Mouse (Mus musculus) midbrain, embryonic 16.5 days (tissue): ENCODE results near the gene Notum. TPM values are rescaled to one million over a fixed set of nuclear protein-coding genes. Genes with fewer than 3 reads are reported as not detected.
"Not testable (repeated sequence)": the region's sequence is repeated elsewhere in the genome, so short reads cannot be mapped to it uniquely, and the experiment has no call there.

Experiments used
- ATAC-seq: fragments of 200-750 bp; cut with Nextera tagmentation; 2 replicates; pipeline ENCODE4 v1.8.0; 2017; ENCODE audit warnings: moderate TSS enrichment
- H3K27ac ChIP-seq: fragments of 300-500 bp; sonication (generic); 2 replicates; pipeline ENCODE4 v1.5.1; 2014; ENCODE audit warnings: mild to moderate bottlenecking, low read length, mixed read lengths
- H3K27me3 ChIP-seq: fragments of 300-500 bp; sonication (generic); 2 replicates; pipeline ENCODE4 v1.6.1; 2014; ENCODE audit warnings: low read depth, low read length, mixed read lengths; ENCODE audit not compliant: control insufficient read depth, insufficient read depth
- H3K36me3 ChIP-seq: fragments of 300-500 bp; sonication (generic); 2 replicates; pipeline ENCODE4 v1.6.1; 2014; ENCODE audit warnings: mild to moderate bottlenecking, low read length, moderate library complexity, mixed read lengths; ENCODE audit not compliant: control insufficient read depth, insufficient read depth
- H3K4me1 ChIP-seq: fragments of 300-500 bp; sonication (generic); 2 replicates; pipeline ENCODE4 v1.6.1; 2014; ENCODE audit warnings: mild to moderate bottlenecking, low read length, mixed read lengths; ENCODE audit not compliant: control insufficient read depth, insufficient read depth
- H3K4me2 ChIP-seq: fragments of 300-500 bp; sonication (generic); 2 replicates; pipeline ENCODE4 v1.6.1; 2014; ENCODE audit warnings: mild to moderate bottlenecking, low read length, mixed read lengths
- H3K4me3 ChIP-seq: fragments of 300-500 bp; sonication (generic); 2 replicates; pipeline ENCODE4 v1.5.1; 2014; ENCODE audit warnings: low read depth, mild to moderate bottlenecking, low read length, moderate library complexity, mixed read lengths
- H3K9ac ChIP-seq: fragments of 300-500 bp; sonication (generic); 2 replicates; pipeline ENCODE4 v1.6.1; 2014; ENCODE audit warnings: low read depth, low read length, mixed read lengths
- H3K9me3 ChIP-seq: fragments of 300-500 bp; sonication (generic); replicated peaks from 2 replicates; pipeline ENCODE4 v1.6.1; 2014; ENCODE audit warnings: mild to moderate bottlenecking, low read length, mixed read lengths; ENCODE audit not compliant: control insufficient read depth, poor library complexity, severe bottlenecking
- WGBS: fragments of 180-500 bp; shearing (Covaris S2); extraction: QIAGEN DNeasy Blood & Tissue Kit; methylation state at CpG from one replicate; pipeline ENCODE4 v1.1.7; 2014; 5-methylcytosine and 5-hydroxymethylcytosine counted together
- polyA plus RNA-seq: library from polyadenylated mRNA; unstranded; fragments of >200 nt; fragmentation: Nextera tagmentation; extraction: Ambion mirVana; gene quantifications from 2 replicates; pipeline ENCODE4 v1.2.1, GENCODE M21; 2015

Gene Notum
- polyA plus RNA-seq, 1 experiment from 2014 or later: 1.9 TPM

DNA sequence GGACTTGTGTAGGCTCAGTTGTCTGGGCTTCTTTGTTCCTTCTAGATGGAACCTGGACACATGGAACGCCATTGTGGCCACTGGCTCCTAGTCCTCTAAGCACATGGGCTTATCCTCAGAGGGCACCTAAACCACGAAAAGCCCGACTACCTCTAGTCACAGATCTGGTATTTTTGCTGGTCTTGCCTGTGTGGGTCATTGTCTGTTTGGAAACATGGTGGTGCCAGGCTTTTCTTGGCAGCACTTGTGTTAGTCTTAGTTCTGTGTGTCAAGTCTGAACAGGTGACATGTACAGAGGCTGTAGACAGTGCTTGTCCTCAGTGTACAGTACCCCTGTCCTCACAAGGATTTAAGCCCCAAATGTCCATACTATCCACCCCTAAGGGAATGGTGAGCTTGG lies 22.6 kb upstream of the Notum start:
- no peak overlapping the region for H3K9ac ChIP-seq
- no peak overlapping the region for H3K27ac ChIP-seq
- 93% methylated on average over 3 of the region's 3 CpGs for WGBS
- H3K36me3 ChIP-seq: peaks cover 17% of the 10 kb centered on the region
- H3K4me1 ChIP-seq: no peaks in the 10 kb centered on the region
- no peaks in the 10 kb centered on the region for H3K27me3 ChIP-seq
- no peak for ATAC-seq
- H3K4me2 ChIP-seq: no peak overlapping the region
- H3K9me3 ChIP-seq: no peaks in the 10 kb centered on the region
- H3K4me3 ChIP-seq: no peak overlapping the region

DNA sequence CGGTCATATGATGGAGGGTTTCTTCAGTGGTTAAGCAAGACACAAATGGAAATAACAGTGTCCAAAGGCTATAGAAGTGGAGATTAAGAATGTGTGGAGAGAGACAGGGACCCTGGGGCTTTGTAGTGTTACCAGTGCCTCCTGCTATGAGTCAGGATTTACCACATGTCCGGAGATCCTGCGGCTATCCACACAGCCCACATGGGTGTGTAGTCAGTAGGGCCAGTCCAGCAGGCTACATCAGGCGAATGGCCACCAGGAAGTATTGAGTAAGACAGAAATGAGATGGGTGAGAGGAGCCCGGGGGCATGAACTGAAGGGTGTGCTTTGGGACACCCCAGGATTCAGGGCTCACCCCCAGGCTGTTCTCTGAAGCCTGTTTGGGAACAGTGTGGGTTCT lies 21.7 kb upstream of the Notum start:
- Histone ChIP-seq H3K9ac (no peak overlapping the region), H3K27ac (no peak overlapping the region), H3K4me3 (no peak overlapping the region), H3K4me2 (no peak overlapping the region), H3K4me1 (no peaks in the 10 kb centered on the region), H3K36me3 (peaks cover 19% of the 10 kb centered on the region), H3K9me3 (no peaks in the 10 kb centered on the region), H3K27me3 (no peaks in the 10 kb centered on the region)
- no peak for ATAC-seq
- WGBS: 97% methylated on average over 5 of the region's 5 CpGs

- no peaks in the 10 kb centered on the region for H3K9me3 ChIP-seq
- H3K4me1 ChIP-seq: peaks cover 4% of the 10 kb centered on the region; the same call in 1 of the 2 replicates
- H3K27ac ChIP-seq: no peak overlapping the region
- no peak overlapping the region for H3K9ac ChIP-seq
- peaks cover 21% of the 10 kb centered on the region for H3K36me3 ChIP-seq
- no peak for ATAC-seq
- no peak overlapping the region for H3K4me3 ChIP-seq
- H3K4me2 ChIP-seq: no peak overlapping the region
- no peaks in the 10 kb centered on the region for H3K27me3 ChIP-seq
- 76% methylated on average over 3 of the region's 3 CpGs for WGBS
Observed at GRCm38 (mm10) chr11:120679909-120680308, 18.9 kb upstream of the Notum start.

- Histone ChIP-seq H3K27me3 (no peaks in the 10 kb centered on the region), H3K4me3 (no peak overlapping the region), H3K4me2 (no peak overlapping the region), H3K4me1 (peaks cover 17% of the 10 kb centered on the region), H3K36me3 (peaks cover 13% of the 10 kb centered on the region; the same call in 1 of the 2 replicates), H3K9me3 (no peaks in the 10 kb centered on the region), H3K27ac (no peak overlapping the region), H3K9ac (no peak overlapping the region)
- 96% methylated on average over 4 of the region's 4 CpGs for WGBS
- no peak for ATAC-seq
Observed at GRCm38 (mm10) chr11:120676951-120677350, 16.0 kb upstream of the Notum start.

DNA sequence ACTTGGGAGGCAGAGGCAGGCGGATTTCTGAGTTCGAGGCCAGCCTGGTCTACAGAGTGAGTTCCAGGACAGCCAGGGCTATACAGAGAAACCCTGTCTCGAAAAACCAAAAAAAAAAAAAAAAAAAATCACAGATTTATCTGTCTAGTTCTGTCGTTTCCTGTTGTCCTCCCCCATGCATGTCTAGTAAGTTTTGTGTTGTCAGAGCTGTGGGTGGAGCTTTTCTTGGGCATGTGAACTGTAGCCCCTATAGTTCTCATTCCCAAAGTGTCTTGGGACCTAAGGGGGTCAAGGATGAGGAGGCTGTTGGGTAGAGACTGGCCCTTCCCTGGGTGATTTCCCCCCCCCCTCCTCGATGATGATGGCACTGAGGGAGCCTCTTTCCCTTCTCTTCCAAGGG lies 14.9 kb upstream of the Notum start:
- not testable (repeated sequence) for H3K4me2 ChIP-seq, H3K9ac ChIP-seq, H3K4me3 ChIP-seq, H3K9me3 ChIP-seq, H3K27me3 ChIP-seq, H3K27ac ChIP-seq, ATAC-seq
- peaks cover 17% of the 10 kb centered on the region for H3K4me1 ChIP-seq
- peaks cover 13% of the 10 kb centered on the region; the same call in 1 of the 2 replicates for H3K36me3 ChIP-seq
- WGBS: 89% methylated on average over 3 of the region's 5 CpGs

DNA sequence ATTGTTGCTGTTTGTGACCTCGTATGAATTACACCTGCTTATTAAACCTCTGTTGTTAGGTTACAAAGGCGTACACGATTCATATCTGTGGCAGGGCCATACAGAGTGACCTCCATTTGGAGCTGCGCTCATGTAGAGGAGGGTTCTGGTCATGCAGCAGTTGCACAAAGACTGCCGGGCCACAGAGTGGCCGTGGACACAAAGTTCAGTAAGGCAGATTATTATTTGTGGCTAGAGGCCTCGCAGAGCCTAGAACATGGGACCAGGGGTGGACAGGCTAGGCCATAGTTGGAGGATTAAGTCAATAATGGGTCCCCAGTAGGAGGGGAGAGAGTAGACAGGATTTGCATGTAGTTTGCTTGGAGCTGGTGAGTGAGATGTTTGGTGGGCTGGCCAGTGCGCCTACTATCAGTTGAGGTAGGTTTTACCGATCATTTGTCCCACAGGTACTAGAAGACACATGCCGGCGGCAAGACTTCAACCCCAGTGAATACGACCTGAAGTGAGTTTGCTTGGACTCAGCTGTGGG lies 12.7 kb upstream of the Notum start:
- peak overlapping the region; percentile 91 for H3K27ac ChIP-seq
- peak overlapping the region; percentile 84 for H3K9ac ChIP-seq
- H3K27me3 ChIP-seq: no peaks in the 10 kb centered on the region
- H3K36me3 ChIP-seq: peaks cover 9% of the 10 kb centered on the region; the same call in 1 of the 2 replicates
- no peaks in the 10 kb centered on the region for H3K9me3 ChIP-seq
- peak overlapping the region; percentile 68 for H3K4me3 ChIP-seq
- peaks cover 17% of the 10 kb centered on the region for H3K4me1 ChIP-seq
- WGBS: 34% methylated on average over 12 of the region's 12 CpGs
- peak overlapping the region; percentile 91 for H3K4me2 ChIP-seq
- ATAC-seq: no peak; the same call in 1 of the 2 replicates

DNA sequence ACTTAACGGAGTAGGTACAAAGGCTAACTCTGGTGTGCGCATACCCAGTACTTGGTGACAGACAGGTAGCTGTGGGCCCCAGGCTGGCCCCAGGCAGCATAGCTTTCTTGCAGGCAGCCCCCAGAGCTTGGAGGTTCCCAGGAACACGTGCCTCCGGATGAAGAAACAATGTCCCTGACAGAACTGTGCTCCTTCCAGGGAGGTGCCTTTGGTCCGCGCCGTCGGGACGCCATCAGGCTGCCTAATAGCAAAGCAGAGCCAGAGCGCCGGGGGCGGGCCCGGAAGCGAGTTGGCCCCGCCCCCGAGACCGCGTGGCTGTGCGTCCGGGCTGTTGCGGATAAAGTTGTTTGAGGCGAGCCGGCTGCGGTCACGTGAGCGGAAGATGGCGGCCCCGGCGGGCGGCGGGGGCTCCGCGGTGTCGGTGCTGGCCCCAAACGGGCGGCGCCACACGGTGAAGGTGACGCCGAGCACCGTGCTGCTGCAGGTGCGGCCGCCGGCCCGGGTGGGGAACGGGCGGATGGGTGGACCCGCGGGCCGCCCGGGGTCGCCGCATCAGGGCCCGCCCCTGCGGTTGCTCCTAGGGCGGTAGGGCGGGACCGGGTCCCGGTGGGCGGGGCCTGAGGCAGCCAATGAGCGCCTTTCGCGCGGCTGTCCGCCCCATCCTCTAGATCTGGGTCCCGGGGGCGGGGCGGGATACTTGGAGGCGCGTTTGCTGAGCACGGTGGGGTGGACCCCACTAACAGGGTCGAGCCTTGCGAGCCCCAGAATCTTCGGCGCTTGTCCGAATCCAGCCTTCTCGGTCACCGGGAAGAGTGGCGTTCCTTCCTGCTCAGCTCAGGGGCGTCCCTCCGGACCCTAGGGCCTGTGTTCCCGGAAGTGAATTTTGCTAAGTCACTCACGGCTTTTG lies 12.0 kb upstream of the Notum start, which contains the start of gene Aspscr1:
TSS of gene Aspscr1 (plus strand) at position 287 of the 907 bp plus-strand sequence.
- peak within 1 kb of the TSS; percentile 68 for H3K4me3 ChIP-seq
- 0 out of 2 replicates have a peak, but pooled peaks cover 6% of the 10 kb centered on the region for H3K36me3 ChIP-seq
- H3K9ac ChIP-seq: peak within 1 kb of the TSS; percentile 84
- peak; percentile 96 for ATAC-seq
- peaks cover 17% of the 10 kb centered on the region for H3K4me1 ChIP-seq
- H3K4me2 ChIP-seq: peak within 1 kb of the TSS; percentile 91
- peak within 1 kb of the TSS; percentile 91 for H3K27ac ChIP-seq
- WGBS: 2% methylated on average over 67 of the region's 83 CpGs
- H3K9me3 ChIP-seq: no peaks in the 10 kb centered on the region
- no peaks in the 10 kb centered on the region for H3K27me3 ChIP-seq

- no peak for ATAC-seq
- H3K9ac ChIP-seq: no peak overlapping the region
Observed at GRCm38 (mm10) chr11:120666617-120667016, 5.6 kb upstream of the Notum start.

DNA sequence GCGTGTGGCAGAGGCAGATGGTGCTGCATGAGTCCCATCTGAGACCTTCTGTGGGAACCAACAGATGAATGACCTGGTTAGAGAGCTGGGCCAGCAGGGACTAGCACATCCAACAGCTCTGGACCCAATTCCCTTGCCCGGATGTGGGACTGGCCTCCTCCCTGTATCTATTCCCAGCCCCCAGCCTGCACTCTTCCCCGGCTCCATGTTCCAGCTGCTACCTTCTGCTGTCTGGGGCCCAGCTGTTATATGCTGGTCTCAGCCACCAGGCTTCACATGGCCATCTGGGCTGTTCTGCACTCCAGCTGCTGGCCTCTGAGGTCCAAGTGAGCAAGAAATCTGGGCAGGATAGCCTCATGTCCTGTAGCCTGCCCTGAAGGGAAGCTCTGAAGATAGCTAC lies 4.4 kb upstream of the Notum start:
- no peak overlapping the region for H3K4me3 ChIP-seq
- no peak for ATAC-seq
- no peaks in the 10 kb centered on the region for H3K36me3 ChIP-seq
- no peak overlapping the region for H3K27ac ChIP-seq
- H3K27me3 ChIP-seq: peaks cover 40% of the 10 kb centered on the region
- H3K4me1 ChIP-seq: peaks cover 8% of the 10 kb centered on the region; the same call in 1 of the 2 replicates
- H3K9ac ChIP-seq: no peak overlapping the region
- no peak overlapping the region for H3K4me2 ChIP-seq
- WGBS: 83% methylated on average over 3 of the region's 3 CpGs
- no peaks in the 10 kb centered on the region for H3K9me3 ChIP-seq

More at GRCm38 (mm10) chr11:120666617-120667016, 5.6 kb upstream of the Notum start:
- 5% methylated on average over 3 of the region's 3 CpGs for WGBS
- Histone ChIP-seq H3K4me2 (no peak overlapping the region), H3K36me3 (no peaks in the 10 kb centered on the region), H3K27ac (no peak overlapping the region), H3K9me3 (no peaks in the 10 kb centered on the region), H3K4me3 (no peak overlapping the region), H3K4me1 (no peaks in the 10 kb centered on the region), H3K27me3 (peaks cover 29% of the 10 kb centered on the region)
